In the genomic region with DNA sequence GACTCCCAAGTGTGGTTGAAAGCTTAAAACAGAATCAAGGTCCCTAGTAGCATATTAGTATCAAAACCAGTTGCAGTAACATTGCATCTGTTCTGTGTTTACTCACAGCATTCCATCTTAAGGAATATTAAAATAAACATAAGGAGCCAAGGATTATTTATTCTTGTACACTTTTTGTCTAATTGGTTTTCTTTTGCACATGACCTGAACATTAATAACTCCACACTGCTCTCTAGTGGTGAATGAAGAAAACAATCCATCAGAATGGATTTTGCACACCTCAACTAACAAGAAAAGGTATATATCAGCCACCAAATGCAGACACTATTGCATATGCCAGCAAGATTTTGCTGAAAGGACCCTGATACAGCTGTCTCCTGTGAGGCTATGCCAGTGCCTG, we compare ENCODE assay signal across 9 mouse cellular contexts. TPM values are rescaled to one million over a fixed set of nuclear protein-coding genes. Genes with fewer than 3 reads are reported as not detected.
DNase-seq lines count a peak whose midpoint lies in the region; ATAC-seq lines count a peak whose summit lies in the region.
"Had no signal": no experiment of that assay in that cellular context is flagged by ENCODE, and none has a peak within 500 bp of the region (broad histone marks: within the 10 kb centered on the region; RNA-seq: fewer than 3 reads in every experiment).

No protein-coding gene starts in this region.

- no peaks in the 10 kb centered on the region for H3K36me3 ChIP-seq in splenic B cell, adult 2 months (ENCODE audit: control insufficient read depth, insufficient read depth, low read length, poor library complexity, severe bottlenecking)

- peak; percentile 47; the same call in 1 of the 2 replicates for ATAC-seq in frontal cortex, adult (ENCODE audit: low TSS enrichment)

- DNase-seq in frontal cortex, postnatal 10 days (ENCODE audit: low spot score in 2 of 2) = no peak
- peak; percentile 16 for DNase-seq in lung, postnatal 25 days (ENCODE audit: low spot score)
- DNase-seq in lung, postnatal 14 days = no peak
- peak; percentile 51 for DNase-seq in embryo, embryonic 10.5 days (ENCODE audit: low spot score)
- DNase-seq in splenic B cell, adult 2 months (ENCODE audit: low read depth, low spot score) = peak; percentile 44
- DNase-seq in urinary bladder, postnatal 10 days (ENCODE audit: low spot score) = no peak
- DNase-seq in adrenal gland, postnatal 14 days = no peak

- H3K27me3 ChIP-seq in splenic B cell, adult 2 months (ENCODE audit: control insufficient read depth, insufficient read depth, low read length, poor library complexity, severe bottlenecking) = no peaks in the 10 kb centered on the region
- H3K27me3 ChIP-seq: forebrain, embryonic 12.5 days had no signal

RNA-seq across cellular contexts. Expression of gene Stxbp4, which starts 21.5 kb away (rescaled TPM):
- total RNA-seq in adrenal gland, postnatal 14 days (2021) = 7.4 and 8.7 TPM in 2 replicates

RNA-seq across cellular contexts. Expression of gene Cox11, which starts 21.5 kb away (rescaled TPM):
- 23.4 and 26.0 TPM in 2 replicates for total RNA-seq in adrenal gland, postnatal 14 days (2021)

Comparison
In these comparisons a context has a peak if more than half of its experiments do, and no peak if none do; other contexts are left out.
1. DNase-seq: peak in lung, postnatal 25 days (single experiment), embryo, embryonic 10.5 days (single experiment) and splenic B cell, adult 2 months (single experiment); none in frontal cortex, postnatal 10 days (0 of 2), lung, postnatal 14 days (single experiment), urinary bladder, postnatal 10 days (single experiment) and adrenal gland, postnatal 14 days (single experiment).